Mouse (Mus musculus): ENCODE results near the gene Slc22a18. TPM values are rescaled to one million over a fixed set of nuclear protein-coding genes. Genes with fewer than 3 reads are reported as not detected.

Slc22a18 gene
- polyA plus RNA-seq, 2 experiments: 7.2 to 9.4 TPM

GRCm38 (mm10) chr7:143544368-143544767, 70.8 kb downstream of the Slc22a18 start:
- H3K4me2 ChIP-seq (ENCODE audit: low read depth): no peak overlapping the region
- H3K27ac ChIP-seq: no peak overlapping the region
- H3K36me3 ChIP-seq (replicated peaks; ENCODE audit: control insufficient read depth, insufficient read depth, low read depth): peaks cover 6% of the 10 kb centered on the region
- no peaks in the 10 kb centered on the region for H3K9me3 ChIP-seq (ENCODE audit: control insufficient read depth, low read length)
- H3K4me3 ChIP-seq (ENCODE audit: insufficient read depth in 1 of 2, low read depth in 2 of 2, low read length in 2 of 2): no peak overlapping the region
- no peak overlapping the region for H3K9ac ChIP-seq (replicated peaks)
- no peaks in the 10 kb centered on the region for H3K27me3 ChIP-seq (ENCODE audit: control insufficient read depth, insufficient read depth, low read length)
- DNase-seq (ENCODE audit: low read depth in 3 of 3, low spot score in 3 of 3) (no peak), ATAC-seq (ENCODE audit: insufficient read depth) (no peak)
- WGBS (ENCODE audit: insufficient replicate concordance): 77% methylated on average over 2 of the region's 2 CpGs
- TF ChIP-seq CTCF (IDR thresholded peaks at IDR 0.05; ENCODE audit: low read depth) (peak; percentile 77), EP300 (IDR thresholded peaks at IDR 0.05; ENCODE audit: low read depth) (no peak)
- H3K4me1 ChIP-seq (replicated peaks; ENCODE audit: control insufficient read depth in 2 of 2, insufficient read depth in 2 of 2, low read length in 1 of 2): peaks cover 4 to 10% of the 10 kb centered on the region in 2 experiments; a peak in 3 of 4 replicates

DNA sequence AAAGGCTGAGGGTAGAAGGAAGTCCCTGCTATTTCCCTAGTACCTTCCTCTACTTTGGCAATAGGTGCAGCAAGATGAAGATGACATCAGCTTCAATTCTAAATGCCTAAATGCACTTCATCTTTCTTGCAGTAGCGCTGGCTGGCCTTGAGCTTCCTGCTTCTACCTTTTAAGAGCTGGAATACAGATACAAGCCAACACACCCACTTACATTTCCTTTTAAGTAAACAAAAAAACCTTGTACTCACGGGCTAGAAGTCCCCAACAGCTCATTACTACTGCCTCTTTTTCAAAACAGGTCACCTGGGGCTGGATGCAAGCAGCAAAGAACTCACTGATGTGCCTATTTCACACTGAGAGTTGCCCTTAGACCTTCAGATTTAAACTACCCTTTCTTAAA, 73.0 kb downstream of the Slc22a18 start:
- TF ChIP-seq EP300 (IDR thresholded peaks at IDR 0.05; ENCODE audit: low read depth) (no peak), CTCF (IDR thresholded peaks at IDR 0.05; ENCODE audit: low read depth) (no peak)
- Histone ChIP-seq H3K4me2 (ENCODE audit: low read depth) (peak overlapping the region; percentile 31), H3K4me1 (replicated peaks; ENCODE audit: control insufficient read depth in 2 of 2, insufficient read depth in 2 of 2, low read length in 1 of 2) (peaks cover 9 to 16% of the 10 kb centered on the region in 2 experiments; a peak in 3 of 4 replicates), H3K9ac (replicated peaks) (peak overlapping the region; percentile 18), H3K27me3 (ENCODE audit: control insufficient read depth, insufficient read depth, low read length) (no peaks in the 10 kb centered on the region), H3K27ac (no peak overlapping the region), H3K4me3 (ENCODE audit: insufficient read depth in 1 of 2, low read depth in 2 of 2, low read length in 2 of 2) (no peak overlapping the region), H3K36me3 (replicated peaks; ENCODE audit: control insufficient read depth, insufficient read depth, low read depth) (peaks cover 2% of the 10 kb centered on the region), H3K9me3 (ENCODE audit: control insufficient read depth, low read length) (no peaks in the 10 kb centered on the region)
- DNase-seq (ENCODE audit: low read depth in 3 of 3, low spot score in 3 of 3) (no peak), ATAC-seq (ENCODE audit: insufficient read depth) (no peak)
- WGBS (ENCODE audit: insufficient replicate concordance): 49% methylated on average over 2 of the region's 2 CpGs

DNA sequence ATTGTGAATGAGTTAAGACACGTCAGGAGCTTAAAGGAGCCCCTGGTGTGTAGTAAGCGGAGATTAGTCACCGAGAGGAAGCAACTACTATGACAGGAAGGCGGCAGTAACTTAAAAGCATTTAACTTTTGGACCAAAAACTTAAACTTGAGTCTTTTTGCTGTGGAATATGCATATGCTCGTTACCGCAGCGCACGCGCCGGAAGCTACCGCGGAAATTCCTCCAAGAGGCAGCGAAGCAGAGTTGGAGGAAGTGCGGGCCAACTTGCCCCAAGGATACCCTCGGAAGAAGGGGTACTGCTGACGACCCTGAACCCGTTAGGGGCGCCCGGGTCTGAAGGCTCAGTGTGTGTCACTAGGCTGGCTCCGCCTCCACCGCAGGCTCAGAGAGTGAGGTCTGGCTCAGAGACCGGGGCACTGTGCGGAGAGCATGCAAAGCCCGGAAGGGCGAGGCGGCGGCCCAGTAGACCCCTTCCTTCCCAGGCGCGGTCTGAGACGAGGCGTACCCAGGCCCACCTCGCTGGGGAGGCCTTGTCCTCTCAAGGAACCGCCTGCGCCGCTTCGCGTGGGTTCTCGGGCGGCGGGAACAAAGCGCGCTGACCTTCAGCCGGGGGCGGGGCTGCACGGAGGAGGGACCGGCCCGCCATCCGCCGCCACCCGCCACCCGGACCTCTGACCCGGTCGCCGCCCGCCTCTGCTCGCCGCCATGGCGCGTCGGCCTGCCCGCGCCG, 74.9 kb downstream of the Slc22a18 start:
- Histone ChIP-seq H3K27me3 (ENCODE audit: control insufficient read depth, insufficient read depth, low read length) (no peaks in the 10 kb centered on the region), H3K27ac (peak overlapping the region; percentile 75), H3K9me3 (ENCODE audit: control insufficient read depth, low read length) (no peaks in the 10 kb centered on the region), H3K4me2 (ENCODE audit: low read depth) (peak overlapping the region; percentile 98), H3K36me3 (replicated peaks; ENCODE audit: control insufficient read depth, insufficient read depth, low read depth) (peaks cover 2% of the 10 kb centered on the region), H3K4me3 (ENCODE audit: insufficient read depth in 1 of 2, low read depth in 2 of 2, low read length in 2 of 2) (peak overlapping the region; percentile 78 to 81), H3K4me1 (replicated peaks; ENCODE audit: control insufficient read depth in 2 of 2, insufficient read depth in 2 of 2, low read length in 1 of 2) (peaks cover 9 to 11% of the 10 kb centered on the region in 2 experiments; a peak in 3 of 4 replicates), H3K9ac (replicated peaks) (peak overlapping the region; percentile 81)
- TF ChIP-seq EP300 (IDR thresholded peaks at IDR 0.05; ENCODE audit: low read depth) (no peak), CTCF (IDR thresholded peaks at IDR 0.05; ENCODE audit: low read depth) (no peak)
- under 1% methylated on average over 55 of the region's 63 CpGs for WGBS (ENCODE audit: insufficient replicate concordance)
- ATAC-seq (ENCODE audit: insufficient read depth) (peak; percentile 80), DNase-seq (ENCODE audit: low read depth in 3 of 3, low spot score in 3 of 3) (peak in 2 of 3 experiments; percentile 39 to 50)

Other genes starting within 250 kb of the Slc22a18 start
- 48.5 and 71.0 TPM in 2 replicates for gene Cdkn1c, start 12.7 kb upstream of the Slc22a18 start, polyA plus RNA-seq (2012; rRNA removed)
- 161 and 167 TPM in 2 replicates for gene Cdkn1c, start 12.7 kb upstream of the Slc22a18 start, polyA plus RNA-seq (2014; fragmentation: Nextera tagmentation; extraction: Ambion mirVana)
- gene Phlda2, start 29.4 kb downstream of the Slc22a18 start, polyA plus RNA-seq (2012; rRNA removed): 18.2 and 31.2 TPM in 2 replicates
- 19.3 and 23.2 TPM in 2 replicates for gene Phlda2, start 29.4 kb downstream of the Slc22a18 start, polyA plus RNA-seq (2014; fragmentation: Nextera tagmentation; extraction: Ambion mirVana)
- gene Nap1l4, start 75.4 kb downstream of the Slc22a18 start, polyA plus RNA-seq (2012; rRNA removed): 41.3 and 54.3 TPM in 2 replicates
- gene Nap1l4, start 75.4 kb downstream of the Slc22a18 start, polyA plus RNA-seq (2014; fragmentation: Nextera tagmentation; extraction: Ambion mirVana): 33.7 and 39.4 TPM in 2 replicates
- 18.1 and 35.7 TPM in 2 replicates for gene Cars, start 126.4 kb downstream of the Slc22a18 start, polyA plus RNA-seq (2012; rRNA removed)
- gene Cars, start 126.4 kb downstream of the Slc22a18 start, polyA plus RNA-seq (2014; fragmentation: Nextera tagmentation; extraction: Ambion mirVana): 41.4 and 42.7 TPM in 2 replicates
- gene Tnfrsf26, start 155.0 kb downstream of the Slc22a18 start, polyA plus RNA-seq (2012; rRNA removed): 0.27 and 0.29 TPM in 2 replicates
- 0.52 and 0.65 TPM in 2 replicates for gene Tnfrsf26, start 155.0 kb downstream of the Slc22a18 start, polyA plus RNA-seq (2014; fragmentation: Nextera tagmentation; extraction: Ambion mirVana)
- gene Tnfrsf22, start 175.9 kb downstream of the Slc22a18 start, polyA plus RNA-seq (2012; rRNA removed): 0.69 and 0.71 TPM in 2 replicates
- 0.99 and 1.2 TPM in 2 replicates for gene Tnfrsf22, start 175.9 kb downstream of the Slc22a18 start, polyA plus RNA-seq (2014; fragmentation: Nextera tagmentation; extraction: Ambion mirVana)
- gene Tnfrsf23, start 212.1 kb downstream of the Slc22a18 start, polyA plus RNA-seq (2012; rRNA removed): 0.22 and 0.23 TPM in 2 replicates
- 0.35 and 0.44 TPM in 2 replicates for gene Tnfrsf23, start 212.1 kb downstream of the Slc22a18 start, polyA plus RNA-seq (2014; fragmentation: Nextera tagmentation; extraction: Ambion mirVana)

Measured in liver, embryonic 14.5 days (tissue).